Mouse (Mus musculus) intestine, postnatal 0 days (tissue): ENCODE measurements around the gene Tiam2. TPM values are rescaled to one million over a fixed set of nuclear protein-coding genes. Genes with fewer than 3 reads are reported as not detected.

Experiments
- ATAC-seq: fragments of 200-750 bp; cut with Nextera tagmentation; 2 replicates; pipeline ENCODE4 v1.8.0; 2017; ENCODE audit warnings: mild to moderate bottlenecking, moderate TSS enrichment, moderate library complexity
- H3K27ac ChIP-seq: fragments of 300-500 bp; sonication (generic); 2 replicates; pipeline ENCODE4 v1.5.1; 2014; ENCODE audit warnings: mild to moderate bottlenecking, low read depth, low read length, moderate library complexity
- H3K27me3 ChIP-seq: fragments of 300-500 bp; sonication (generic); replicated peaks from 2 replicates; pipeline ENCODE4 v1.6.1; 2014; ENCODE audit warnings: low read length, mixed read lengths; ENCODE audit not compliant: control insufficient read depth, insufficient read depth
- H3K36me3 ChIP-seq: fragments of 300-500 bp; sonication (generic); 2 replicates; pipeline ENCODE4 v1.6.1; 2014; ENCODE audit warnings: mild to moderate bottlenecking, moderate library complexity; ENCODE audit not compliant: control insufficient read depth, insufficient read depth
- H3K4me1 ChIP-seq: fragments of 300-500 bp; sonication (generic); replicated peaks from 2 replicates; pipeline ENCODE4 v1.6.1; 2014; ENCODE audit warnings: antibody characterized with exemption, low read length, mixed read lengths; ENCODE audit not compliant: control insufficient read depth, insufficient read depth
- H3K4me2 ChIP-seq: fragments of 300-500 bp; sonication (generic); replicated peaks from 2 replicates; pipeline ENCODE4 v1.6.1; 2014; ENCODE audit warnings: low read depth, mild to moderate bottlenecking, moderate library complexity
- H3K4me3 ChIP-seq: fragments of 300-500 bp; sonication (generic); 2 replicates; pipeline ENCODE4 v1.5.1; 2014; ENCODE audit warnings: low read depth, low read length
- H3K9ac ChIP-seq: fragments of 300-500 bp; sonication (generic); 2 replicates; pipeline ENCODE4 v1.6.1; 2014; ENCODE audit warnings: mild to moderate bottlenecking, low read depth, low read length
- H3K9me3 ChIP-seq: fragments of 300-500 bp; sonication (generic); 2 replicates; pipeline ENCODE4 v1.6.1; 2016; ENCODE audit warnings: mixed run types; ENCODE audit not compliant: control insufficient read depth
- CTCF ChIP-seq: sonication (generic); IDR thresholded peaks from 2 replicates; pipeline ENCODE4 v1.5.1; 2016; ENCODE audit warnings: low read depth, mild to moderate bottlenecking, control low read depth, antibody characterized with exemption, moderate library complexity
- WGBS: fragments of 180-500 bp; shearing (Covaris S2); extraction: QIAGEN DNeasy Blood & Tissue Kit; methylation state at CpG from one replicate; pipeline ENCODE4 v1.1.7; 2014; 5-methylcytosine and 5-hydroxymethylcytosine counted together
- polyA plus RNA-seq: library from polyadenylated mRNA; unstranded; fragments of >200 nt; fragmentation: Nextera tagmentation; extraction: Ambion mirVana; gene quantifications from 2 replicates; pipeline ENCODE4 v1.2.1, GENCODE M21; 2015

Gene Tiam2
- polyA plus RNA-seq = 1.9 and 2.1 TPM in 2 replicates

DNA sequence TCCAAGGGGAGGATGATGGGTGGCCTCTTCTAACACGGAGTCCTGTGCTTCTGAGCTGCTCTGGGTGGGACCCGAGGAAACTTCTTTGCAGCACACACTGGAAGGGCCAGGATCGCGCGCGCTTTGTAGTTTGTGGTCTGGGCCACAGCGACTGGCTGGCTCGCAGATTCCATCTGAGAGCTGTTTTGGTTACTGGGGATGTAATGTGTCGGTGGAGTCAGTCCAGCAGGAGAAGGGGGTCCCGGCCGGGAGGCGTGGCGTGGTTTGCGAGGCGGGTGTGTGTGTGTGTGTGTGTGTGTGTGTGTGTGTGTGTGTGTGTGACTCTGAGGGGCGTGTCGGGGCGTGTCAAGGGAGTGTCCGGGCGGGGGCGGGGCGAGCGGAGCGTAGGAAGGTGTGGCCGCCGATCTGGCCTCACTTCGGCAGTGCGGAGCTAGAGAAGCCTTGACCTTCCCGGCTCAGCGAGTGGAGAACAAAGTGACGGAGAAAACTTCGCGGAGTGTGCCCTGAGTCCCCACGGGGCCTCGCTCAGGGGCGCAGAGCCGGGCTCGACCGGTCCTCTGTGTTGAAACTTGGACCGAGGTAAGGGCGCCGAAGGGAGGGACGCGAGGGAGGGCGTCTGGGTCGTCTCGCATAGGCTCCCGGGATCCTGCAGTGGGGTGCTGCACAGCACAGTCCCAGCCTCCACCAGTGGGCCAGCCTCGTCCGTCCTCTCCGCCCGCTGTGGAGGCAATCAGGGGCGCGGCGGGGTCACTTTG lies at the start of gene Tiam2:
Gene Tiam2, plus strand, starts transcription at position 426 of the 755 bp plus-strand sequence.
- Histone ChIP-seq H3K36me3 (no peaks in the 10 kb centered on the region), H3K4me3 (peak within 1 kb of the TSS; percentile 73), H3K4me2 (peak within 1 kb of the TSS; percentile 97), H3K9me3 (no peaks in the 10 kb centered on the region), H3K27me3 (no peaks in the 10 kb centered on the region), H3K9ac (peak within 1 kb of the TSS; percentile 70), H3K4me1 (peaks cover 4% of the 10 kb centered on the region; the same call in 1 of the 2 replicates), H3K27ac (no peak within 1 kb of the TSS; the same call in 1 of the 2 replicates)
- peak; percentile 27; the same call in 1 of the 2 replicates for TF ChIP-seq CTCF
- WGBS = under 1% methylated on average over 55 of the region's 55 CpGs
- ATAC-seq = peak; percentile 88

DNA sequence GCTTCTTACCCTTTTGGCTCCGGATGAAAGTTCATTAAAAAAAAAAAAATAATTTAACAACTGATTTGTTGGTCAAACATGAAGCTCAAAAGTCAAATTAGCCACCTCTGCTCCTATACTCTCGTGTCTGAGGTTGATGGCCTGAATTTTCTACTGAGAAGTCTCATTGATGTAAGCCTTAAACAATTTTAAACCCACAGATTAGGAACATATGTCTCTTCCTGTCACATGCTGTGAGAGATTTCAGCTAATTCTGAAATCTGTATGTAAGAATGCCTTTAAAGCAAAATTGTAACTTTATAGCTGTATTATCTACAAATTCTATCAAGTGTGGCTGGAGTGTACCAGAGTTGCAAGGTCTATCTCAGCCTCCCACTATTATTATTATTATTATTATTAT lies 46.1 kb upstream of the Tiam2 start:
- Histone ChIP-seq H3K9me3 (no peaks in the 10 kb centered on the region), H3K4me1 (no peaks in the 10 kb centered on the region), H3K9ac (no peak overlapping the region), H3K36me3 (no peaks in the 10 kb centered on the region), H3K4me2 (no peak overlapping the region), H3K4me3 (no peak overlapping the region), H3K27me3 (no peaks in the 10 kb centered on the region), H3K27ac (no peak overlapping the region)
- ATAC-seq = no peak
- TF ChIP-seq CTCF = no peak
- 84% methylated on average over 2 of the region's 2 CpGs for WGBS

DNA sequence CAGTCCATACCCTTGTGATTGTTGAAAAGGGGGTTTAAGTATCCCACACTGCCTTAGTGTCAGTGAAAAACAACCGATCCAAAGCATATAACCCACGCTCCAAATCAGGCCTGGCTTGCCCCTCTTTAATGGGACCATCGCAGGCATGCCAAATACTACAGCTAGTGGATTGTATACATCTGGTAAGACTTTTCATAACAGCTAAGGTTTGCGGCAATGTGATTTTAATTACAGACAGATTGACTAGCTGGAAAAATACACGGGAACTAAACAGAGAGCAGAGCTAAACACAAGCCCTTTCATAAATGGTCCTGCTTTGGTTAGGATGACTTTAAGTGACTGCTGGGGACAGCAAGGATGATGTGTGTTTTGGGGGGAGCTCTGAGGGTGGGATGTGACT lies 44.4 kb upstream of the Tiam2 start:
- no peaks in the 10 kb centered on the region for H3K27me3 ChIP-seq
- H3K4me2 ChIP-seq = no peak overlapping the region
- no peak overlapping the region for H3K9ac ChIP-seq
- no peaks in the 10 kb centered on the region for H3K9me3 ChIP-seq
- H3K4me3 ChIP-seq = no peak overlapping the region
- H3K4me1 ChIP-seq = no peaks in the 10 kb centered on the region
- no peak for TF ChIP-seq CTCF
- ATAC-seq = no peak
- no peak overlapping the region for H3K27ac ChIP-seq
- no peaks in the 10 kb centered on the region for H3K36me3 ChIP-seq
- 77% methylated on average over 5 of the region's 5 CpGs for WGBS

DNA sequence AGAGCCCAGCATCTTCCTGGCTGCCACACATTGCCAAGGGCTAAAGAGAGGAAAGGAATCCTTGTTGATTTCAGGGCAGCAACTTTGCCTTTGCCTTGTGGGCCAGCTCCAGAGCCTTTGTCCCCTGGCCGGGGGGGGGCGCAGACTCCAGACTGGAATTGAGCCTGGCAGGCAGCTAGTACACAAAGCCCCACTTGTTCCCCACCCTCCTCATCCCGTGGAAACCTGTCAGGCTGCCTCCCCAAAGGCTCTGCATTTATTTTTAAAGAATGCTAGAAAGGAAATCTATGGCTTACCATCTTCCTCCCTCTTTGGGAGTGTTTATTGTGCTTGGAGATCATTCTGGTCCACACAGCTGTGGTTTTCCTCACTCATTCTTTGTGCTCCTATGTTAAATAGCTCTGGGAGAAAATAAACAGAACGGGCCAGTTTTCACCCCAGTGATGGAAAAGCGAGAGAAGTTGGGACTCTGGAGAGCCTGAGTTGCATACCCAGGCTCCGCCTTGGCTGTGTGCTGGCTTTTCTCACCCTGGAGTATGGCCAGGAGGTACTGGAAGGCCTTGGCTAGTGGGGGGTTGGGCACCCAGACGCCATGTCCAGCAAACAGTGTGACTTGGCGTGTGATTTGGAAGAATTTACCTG lies 41.2 kb upstream of the Tiam2 start:
- H3K4me1 ChIP-seq = no peaks in the 10 kb centered on the region
- no peaks in the 10 kb centered on the region for H3K27me3 ChIP-seq
- H3K9ac ChIP-seq = no peak overlapping the region
- H3K27ac ChIP-seq = no peak overlapping the region
- 47% methylated on average over 8 of the region's 8 CpGs for WGBS
- no peak for ATAC-seq
- no peak overlapping the region for H3K4me2 ChIP-seq
- H3K4me3 ChIP-seq = no peak overlapping the region
- H3K36me3 ChIP-seq = no peaks in the 10 kb centered on the region
- no peak for TF ChIP-seq CTCF
- no peaks in the 10 kb centered on the region for H3K9me3 ChIP-seq

DNA sequence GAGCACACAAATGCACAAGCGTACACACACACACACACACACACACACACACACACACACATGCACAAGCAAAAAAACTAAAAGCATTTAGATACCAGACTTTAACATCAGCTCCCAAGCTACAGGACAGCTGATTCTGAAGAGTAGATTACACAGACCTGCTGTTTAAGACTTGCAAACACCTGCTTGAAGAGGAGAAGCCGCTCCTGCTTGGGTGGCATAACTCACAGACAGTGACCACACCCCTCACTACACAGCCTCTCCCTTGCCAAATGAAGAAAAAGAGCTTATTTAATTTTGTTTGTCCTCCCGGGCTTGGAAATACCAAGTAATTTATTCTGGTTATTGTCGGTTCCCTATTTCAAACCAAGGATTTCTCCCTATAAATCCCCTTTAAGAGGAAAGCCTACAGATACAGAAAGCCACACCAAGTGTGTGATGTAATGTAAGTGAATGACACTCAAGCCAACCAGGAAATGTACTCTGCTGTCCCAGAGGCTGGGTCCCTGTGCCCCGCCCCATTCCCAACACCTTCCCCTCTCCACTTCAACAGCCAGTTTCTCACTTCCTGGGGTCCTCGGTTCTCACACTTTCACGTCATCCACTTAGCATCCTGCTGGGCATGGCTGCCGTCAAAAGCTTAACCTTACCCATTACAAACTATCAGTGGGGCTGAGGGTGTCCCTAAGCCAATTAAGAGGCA lies 40.1 kb upstream of the Tiam2 start:
- no peaks in the 10 kb centered on the region for H3K36me3 ChIP-seq
- H3K9me3 ChIP-seq = no peaks in the 10 kb centered on the region
- H3K4me3 ChIP-seq = no peak overlapping the region
- WGBS = 49% methylated on average over 8 of the region's 8 CpGs
- no peak for TF ChIP-seq CTCF
- no peaks in the 10 kb centered on the region for H3K4me1 ChIP-seq
- no peak overlapping the region for H3K27ac ChIP-seq
- no peak overlapping the region for H3K9ac ChIP-seq
- no peaks in the 10 kb centered on the region for H3K27me3 ChIP-seq
- peak; percentile 63 for ATAC-seq
- H3K4me2 ChIP-seq = no peak overlapping the region

DNA sequence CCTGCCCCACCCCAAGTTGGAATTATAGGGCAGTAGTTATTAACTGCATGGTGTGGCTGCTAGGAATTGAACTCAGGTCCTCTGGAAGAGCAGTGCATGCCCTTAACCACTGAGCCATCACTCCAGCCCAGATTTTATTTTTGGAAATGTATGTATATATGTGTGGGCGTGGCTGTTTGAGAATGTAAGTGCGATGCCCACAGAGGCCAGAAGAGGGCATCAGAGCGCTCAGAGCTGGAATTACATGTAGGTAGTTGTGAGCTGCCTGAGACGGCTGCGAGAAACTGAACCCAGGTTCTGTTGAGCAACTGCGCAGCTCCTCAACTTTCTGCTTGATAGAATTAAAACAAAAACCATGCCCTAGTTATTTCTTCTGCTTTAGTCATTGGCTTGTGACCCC lies 38.0 kb upstream of the Tiam2 start:
- ATAC-seq = 0 out of 2 replicates have a peak, but pooled peaks have one; percentile 27
- no peak overlapping the region for H3K9ac ChIP-seq
- peak; percentile 86 for TF ChIP-seq CTCF
- H3K27ac ChIP-seq = no peak overlapping the region
- 21% methylated on average over 6 of the region's 6 CpGs for whole genome bisulfite sequencing
- no peaks in the 10 kb centered on the region for H3K9me3 ChIP-seq
- H3K4me1 ChIP-seq = no peaks in the 10 kb centered on the region
- H3K27me3 ChIP-seq = no peaks in the 10 kb centered on the region
- H3K36me3 ChIP-seq = no peaks in the 10 kb centered on the region
- no peak overlapping the region for H3K4me3 ChIP-seq
- H3K4me2 ChIP-seq = no peak overlapping the region
